Mouse (Mus musculus) embryonic facial prominence, embryonic 12.5 days (tissue): ENCODE data around the gene Ctrc. TPM values are rescaled to one million over a fixed set of nuclear protein-coding genes. Genes with fewer than 3 reads are reported as not detected.
A peak's percentile ranks its signal among the peaks of the same experiment; 100 is the strongest.

ENCODE experiments used
- ATAC-seq: fragments of 200-750 bp; cut with Nextera tagmentation; 2 replicates; pipeline ENCODE4 v1.8.0; 2017; ENCODE audit not compliant: insufficient number of reproducible peaks, insufficient read depth, low FRiP score, low TSS enrichment
- H3K27ac ChIP-seq: fragments of 300-500 bp; sonication (generic); 2 replicates; pipeline ENCODE4 v1.5.1; 2016; ENCODE audit warnings: mild to moderate bottlenecking
- H3K27me3 ChIP-seq: fragments of 300-500 bp; sonication (generic); 2 replicates; pipeline ENCODE4 v1.6.1; 2016; ENCODE audit warnings: mild to moderate bottlenecking, moderate library complexity
- H3K36me3 ChIP-seq: fragments of 300-500 bp; sonication (generic); 2 replicates; pipeline ENCODE4 v1.6.1; 2016; ENCODE audit warnings: mild to moderate bottlenecking
- H3K4me1 ChIP-seq: fragments of 300-500 bp; sonication (generic); 2 replicates; pipeline ENCODE4 v1.6.1; 2016
- H3K4me2 ChIP-seq: fragments of 300-500 bp; sonication (generic); replicated peaks from 2 replicates; pipeline ENCODE4 v1.6.1; 2016; ENCODE audit warnings: mild to moderate bottlenecking, moderate library complexity
- H3K4me3 ChIP-seq: fragments of 300-500 bp; sonication (generic); 2 replicates; pipeline ENCODE4 v1.5.1; 2016; ENCODE audit warnings: mild to moderate bottlenecking
- H3K9ac ChIP-seq: fragments of 300-500 bp; sonication (generic); 2 replicates; pipeline ENCODE4 v1.6.1; 2016; ENCODE audit warnings: mild to moderate bottlenecking, moderate library complexity
- H3K9me3 ChIP-seq: fragments of 300-500 bp; sonication (generic); 2 replicates; pipeline ENCODE4 v1.6.1; 2016; ENCODE audit warnings: mild to moderate bottlenecking, moderate library complexity
- WGBS: fragments of 180-500 bp; shearing (Covaris S2); methylation state at CpG from one replicate; pipeline ENCODE4 v1.1.7; 2016; 5-methylcytosine and 5-hydroxymethylcytosine counted together
- polyA plus RNA-seq: library from polyadenylated mRNA; unstranded; fragments of >200 nt; fragmentation: Nextera tagmentation; extraction: Ambion mirVana; gene quantifications from 2 replicates; pipeline ENCODE4 v1.2.1, GENCODE M21; 2016

Gene Ctrc
- polyA plus RNA-seq, 1 experiment from 2014 or later, result not detected

- Histone ChIP-seq H3K9me3 (no peaks in the 10 kb centered on the region), H3K9ac (peak within 1 kb of the TSS; percentile 79), H3K4me3 (peak within 1 kb of the TSS; percentile 66), H3K27me3 (no peaks in the 10 kb centered on the region), H3K4me2 (peak within 1 kb of the TSS; percentile 96), H3K36me3 (no peaks in the 10 kb centered on the region), H3K27ac (no peak within 1 kb of the TSS), H3K4me1 (peaks cover 8% of the 10 kb centered on the region; the same call in 1 of the 2 replicates)
- WGBS, result under 1% methylated on average over 72 of the region's 73 CpGs
- ATAC-seq, result peak; percentile 89
These were observed 28.7 kb upstream of the Ctrc start, which contains the start of gene Efhd2 for GRCm38 (mm10) chr4:141874601-141875460. Gene Efhd2, minus strand, starts transcription at chr4:141874920.

GRCm38 (mm10) chr4:141874111-141874600 is 28.0 kb upstream of the Ctrc start:
- Histone ChIP-seq H3K4me3 (peak overlapping the region; percentile 66), H3K36me3 (no peaks in the 10 kb centered on the region), H3K27ac (no peak overlapping the region), H3K9me3 (no peaks in the 10 kb centered on the region), H3K4me2 (peak overlapping the region; percentile 96), H3K27me3 (no peaks in the 10 kb centered on the region), H3K9ac (peak overlapping the region; percentile 79), H3K4me1 (peaks cover 8% of the 10 kb centered on the region; the same call in 1 of the 2 replicates)
- WGBS, result 4% methylated on average over 19 of the region's 19 CpGs
- no peak for ATAC-seq

GRCm38 (mm10) chr4:141872977-141873376 is 26.8 kb upstream of the Ctrc start:
- 0 out of 2 replicates have a peak overlapping the region, but pooled peaks have one; percentile 66 for H3K4me3 ChIP-seq
- H3K9ac ChIP-seq, result no peak overlapping the region
- H3K36me3 ChIP-seq, result no peaks in the 10 kb centered on the region
- ATAC-seq, result no peak
- no peaks in the 10 kb centered on the region for H3K27me3 ChIP-seq
- peaks cover 8% of the 10 kb centered on the region; the same call in 1 of the 2 replicates for H3K4me1 ChIP-seq
- H3K4me2 ChIP-seq, result peak overlapping the region; percentile 96
- no peak overlapping the region for H3K27ac ChIP-seq
- 85% methylated on average over 9 of the region's 9 CpGs for WGBS
- no peaks in the 10 kb centered on the region for H3K9me3 ChIP-seq

- 52% methylated on average over 9 of the region's 9 CpGs for WGBS
- Histone ChIP-seq H3K36me3 (no peaks in the 10 kb centered on the region), H3K9me3 (no peaks in the 10 kb centered on the region), H3K27me3 (no peaks in the 10 kb centered on the region), H3K4me1 (peaks cover 16% of the 10 kb centered on the region), H3K9ac (no peak overlapping the region; the same call in 1 of the 2 replicates), H3K4me2 (0 out of 2 replicates have a peak overlapping the region, but pooled peaks have one; percentile 3), H3K27ac (no peak overlapping the region), H3K4me3 (no peak overlapping the region)
- ATAC-seq, result no peak
These were observed 25.8 kb upstream of the Ctrc start for GRCm38 (mm10) chr4:141871909-141872308.

GRCm38 (mm10) chr4:141871333-141871725 is 25.2 kb upstream of the Ctrc start:
- Histone ChIP-seq H3K9ac (no peak overlapping the region), H3K4me2 (no peak overlapping the region), H3K9me3 (no peaks in the 10 kb centered on the region), H3K27me3 (no peaks in the 10 kb centered on the region), H3K36me3 (no peaks in the 10 kb centered on the region), H3K4me3 (no peak overlapping the region), H3K4me1 (peaks cover 18% of the 10 kb centered on the region), H3K27ac (no peak overlapping the region)
- WGBS, result 88% methylated on average over 3 of the region's 3 CpGs
- ATAC-seq, result no peak

GRCm38 (mm10) chr4:141870666-141871332 is 24.6 kb upstream of the Ctrc start:
- no peaks in the 10 kb centered on the region for H3K36me3 ChIP-seq
- no peak for ATAC-seq
- H3K4me2 ChIP-seq, result no peak overlapping the region
- peaks cover 18% of the 10 kb centered on the region for H3K4me1 ChIP-seq
- no peaks in the 10 kb centered on the region for H3K9me3 ChIP-seq
- no peak overlapping the region for H3K27ac ChIP-seq
- no peaks in the 10 kb centered on the region for H3K27me3 ChIP-seq
- WGBS, result 72% methylated on average over 11 of the region's 11 CpGs
- no peak overlapping the region for H3K9ac ChIP-seq
- no peak overlapping the region for H3K4me3 ChIP-seq

- no peak overlapping the region for H3K27ac ChIP-seq
- no peak overlapping the region for H3K4me2 ChIP-seq
- H3K36me3 ChIP-seq, result no peaks in the 10 kb centered on the region
- peaks cover 10% of the 10 kb centered on the region for H3K4me1 ChIP-seq
- no peaks in the 10 kb centered on the region for H3K9me3 ChIP-seq
- no peaks in the 10 kb centered on the region for H3K27me3 ChIP-seq
- H3K9ac ChIP-seq, result no peak overlapping the region
- WGBS, result 65% methylated on average over 5 of the region's 5 CpGs
- no peak for ATAC-seq
- no peak overlapping the region for H3K4me3 ChIP-seq
These were observed 23.5 kb upstream of the Ctrc start for GRCm38 (mm10) chr4:141869436-141870215.

- H3K27me3 ChIP-seq, result no peaks in the 10 kb centered on the region
- no peak overlapping the region for H3K9ac ChIP-seq
- no peaks in the 10 kb centered on the region for H3K36me3 ChIP-seq
- H3K9me3 ChIP-seq, result no peaks in the 10 kb centered on the region
- no peak for ATAC-seq
- H3K4me3 ChIP-seq, result no peak overlapping the region
- peaks cover 10% of the 10 kb centered on the region for H3K4me1 ChIP-seq
- no peak overlapping the region for H3K27ac ChIP-seq
- 89% methylated on average over 10 of the region's 10 CpGs for WGBS
- H3K4me2 ChIP-seq, result no peak overlapping the region
These were observed 21.9 kb upstream of the Ctrc start for GRCm38 (mm10) chr4:141868051-141868450.

- peak; percentile 58 for ATAC-seq
- WGBS, result 41% methylated on average over 4 of the region's 4 CpGs
- H3K9ac ChIP-seq, result no peak overlapping the region
- H3K4me2 ChIP-seq, result no peak overlapping the region
- H3K4me1 ChIP-seq, result peaks cover 10% of the 10 kb centered on the region
- no peaks in the 10 kb centered on the region for H3K36me3 ChIP-seq
- no peaks in the 10 kb centered on the region for H3K27me3 ChIP-seq
- no peak overlapping the region for H3K4me3 ChIP-seq
- no peak overlapping the region; the same call in 1 of the 2 replicates for H3K27ac ChIP-seq
- H3K9me3 ChIP-seq, result no peaks in the 10 kb centered on the region
These were observed 21.3 kb upstream of the Ctrc start for GRCm38 (mm10) chr4:141867498-141867897.

GRCm38 (mm10) chr4:141866933-141867490 is 20.9 kb upstream of the Ctrc start:
- H3K27me3 ChIP-seq, result no peaks in the 10 kb centered on the region
- no peak overlapping the region for H3K4me3 ChIP-seq
- ATAC-seq, result no peak
- no peaks in the 10 kb centered on the region for H3K36me3 ChIP-seq
- no peaks in the 10 kb centered on the region for H3K9me3 ChIP-seq
- no peak overlapping the region for H3K4me2 ChIP-seq
- WGBS, result 31% methylated on average over 10 of the region's 10 CpGs
- H3K9ac ChIP-seq, result no peak overlapping the region
- peaks cover 10% of the 10 kb centered on the region for H3K4me1 ChIP-seq
- no peak overlapping the region; the same call in 1 of the 2 replicates for H3K27ac ChIP-seq

- Histone ChIP-seq H3K9ac (no peak overlapping the region), H3K27me3 (no peaks in the 10 kb centered on the region), H3K27ac (no peak overlapping the region), H3K36me3 (0 out of 2 replicates have a peak, but pooled peaks cover 8% of the 10 kb centered on the region), H3K4me1 (peaks cover 10% of the 10 kb centered on the region), H3K4me2 (no peak overlapping the region), H3K4me3 (no peak overlapping the region), H3K9me3 (no peaks in the 10 kb centered on the region)
- no peak for ATAC-seq
- 91% methylated on average over 5 of the region's 5 CpGs for WGBS
These were observed 19.4 kb upstream of the Ctrc start for GRCm38 (mm10) chr4:141865600-141865999.
